Mouse (Mus musculus) heart, adult 2 months (tissue): ENCODE measurements around the gene Foxn1.

Source experiments
- CTCF ChIP-seq: fragments of 200-600 bp; IDR thresholded peaks from 2 replicates; pipeline ENCODE4 v1.8.1; 2022; ENCODE audit warnings: antibody characterized with exemption, mild to moderate bottlenecking, moderate library complexity
- POLR2A ChIP-seq: fragments of 200-500 bp; IDR thresholded peaks from 2 replicates; pipeline ENCODE4 v1.6.1; 2011; ENCODE audit warnings: mild to moderate bottlenecking, low read depth, low read length, control low read depth; ENCODE audit not compliant: insufficient read depth

GRCm38 (mm10) chr11:78355471-78356238, 30.7 kb downstream of the Foxn1 start:
- TF ChIP-seq POLR2A (no peak), CTCF (peak; percentile 93)
